Mouse (Mus musculus) spleen, postnatal 0 days (tissue): ENCODE data around the gene Pdap1. TPM values are rescaled to one million over a fixed set of nuclear protein-coding genes. Genes with fewer than 3 reads are reported as not detected.

Source experiments
- polyA plus RNA-seq: library from polyadenylated mRNA; unstranded; fragments of >200 nt; fragmentation: Nextera tagmentation; extraction: Ambion mirVana; gene quantifications from 2 replicates; pipeline ENCODE4 v1.2.1, GENCODE M21; 2015

Pdap1 gene
- polyA plus RNA-seq, result 69.3 and 76.8 TPM in 2 replicates

GRCm38 (mm10) chr5:145139571-145140519 lies at the start of gene Pdap1, which contains the start of gene Bud31:
Pdap1 (minus strand) TSS chr5:145140238.
Bud31 (plus strand) TSS chr5:145140362.

DNA sequence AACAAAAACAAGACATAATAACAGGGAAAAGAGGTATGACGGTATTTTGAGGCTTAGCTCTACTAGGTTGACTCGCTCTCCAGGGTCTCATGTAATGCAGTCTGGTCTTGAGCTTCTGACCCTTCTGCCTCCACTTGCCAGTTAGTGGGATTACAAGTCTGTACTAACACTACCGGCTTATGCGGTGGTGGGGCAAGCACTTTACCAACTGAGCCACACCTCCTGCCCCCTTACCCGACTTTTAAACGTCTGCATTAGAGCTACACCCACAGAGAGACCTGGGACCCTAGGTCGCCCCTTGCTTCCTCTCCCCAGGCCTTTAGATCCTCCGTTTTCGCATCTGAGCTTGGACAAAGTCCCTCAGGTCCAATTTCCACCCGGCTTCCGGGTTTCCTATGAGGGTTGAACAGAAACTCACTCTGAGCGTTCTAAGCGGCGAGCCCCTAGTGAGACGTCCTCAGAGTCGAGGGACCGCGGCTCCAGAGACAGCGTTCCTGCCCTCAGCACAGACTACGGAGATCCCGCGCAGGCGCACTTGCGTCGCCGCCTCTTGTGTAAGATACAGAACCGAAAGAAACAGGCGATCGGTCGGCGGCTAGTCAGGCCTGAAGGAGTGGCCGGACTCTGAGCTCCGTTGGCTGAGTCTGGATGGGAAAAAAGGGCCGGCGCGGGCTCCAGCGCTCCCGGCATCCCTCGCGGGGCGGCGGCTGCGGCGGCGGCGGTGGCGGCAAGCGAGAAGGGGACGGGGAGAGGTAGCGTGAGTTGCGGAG lies 26.7 kb upstream of the Pdap1 start, which contains the start of the genes Ptcd1 and Cpsf4:
Ptcd1 (minus strand) TSS at position 573 of the 770 bp plus-strand sequence.
Cpsf4 (plus strand) TSS at position 678 of the 770 bp plus-strand sequence.

GRCm38 (mm10) chr5:145114071-145114605 lies 25.9 kb downstream of the Pdap1 start, which contains the start of gene Arpc1b:
Arpc1b (plus strand) TSS chr5:145114215.

DNA sequence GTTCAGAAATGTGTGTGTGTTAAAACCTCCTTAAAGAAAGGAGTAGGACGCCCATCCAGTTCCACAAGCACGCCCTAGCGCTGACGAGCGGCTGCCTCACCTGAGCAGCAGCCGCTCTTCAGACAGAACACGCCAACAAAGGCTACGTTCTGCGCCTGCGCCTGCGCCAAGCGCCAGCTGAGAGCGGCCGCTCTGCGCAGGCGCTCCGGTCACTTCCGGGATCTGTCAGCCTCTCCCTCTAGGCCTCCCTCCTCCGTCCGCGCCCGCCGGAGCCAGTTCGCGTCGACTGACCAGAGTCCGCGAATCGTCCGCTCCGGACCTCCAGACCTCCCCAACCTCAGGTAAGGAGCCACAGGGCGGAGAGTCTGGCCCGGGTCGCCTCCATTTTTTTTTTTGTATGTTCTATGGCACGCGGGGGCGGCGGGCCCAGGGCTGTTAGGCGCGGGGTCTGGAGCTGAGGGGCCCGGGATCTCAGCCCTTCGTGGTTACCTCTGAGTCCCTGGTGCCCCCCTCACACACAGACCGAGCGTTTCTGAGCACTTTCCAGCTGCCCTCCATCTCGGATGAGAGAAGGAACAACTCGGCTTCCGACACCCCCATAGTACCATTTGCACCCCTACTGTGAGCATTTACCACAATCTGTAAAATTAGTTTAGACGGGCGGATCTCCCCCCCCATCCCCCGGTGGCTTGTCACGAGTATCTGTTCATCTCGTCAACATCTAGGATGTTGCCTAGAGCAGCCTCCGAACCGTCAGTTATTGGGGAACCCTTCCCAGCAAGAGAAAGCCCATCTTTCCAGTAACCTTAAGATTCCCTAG lies 56.2 kb downstream of the Pdap1 start, which contains the start of the genes Arpc1a and Kpna7:
Arpc1a (plus strand) TSS at position 199 of the 820 bp plus-strand sequence.
Kpna7 (minus strand) TSS at position 399 of the 820 bp plus-strand sequence.

Other genes starting within 250 kb of the Pdap1 start
- 4.6 and 5.1 TPM in 2 replicates for gene Smurf1, start 174.4 kb downstream of the Pdap1 start, polyA plus RNA-seq
- not detected in 2 replicates for gene Gm4871, start 107.5 kb downstream of the Pdap1 start, polyA plus RNA-seq
- gene 1700018F24Rik, start 97.2 kb downstream of the Pdap1 start, polyA plus RNA-seq, result not detected in 2 replicates
- gene Arpc1a, start 56.4 kb downstream of the Pdap1 start, polyA plus RNA-seq, result 79.3 and 80.8 TPM in 2 replicates
- not detected in 2 replicates for gene Kpna7, start 56.2 kb downstream of the Pdap1 start, polyA plus RNA-seq
- 274 and 374 TPM in 2 replicates for gene Arpc1b, start 26.0 kb downstream of the Pdap1 start, polyA plus RNA-seq
- gene Bud31, start 124 bp upstream of the Pdap1 start, polyA plus RNA-seq, result 146 and 156 TPM in 2 replicates
- gene Ptcd1, start 26.9 kb upstream of the Pdap1 start, polyA plus RNA-seq, result 7.5 and 8.8 TPM in 2 replicates
- 33.3 and 37.0 TPM in 2 replicates for gene Cpsf4, start 27.0 kb upstream of the Pdap1 start, polyA plus RNA-seq
- 350 and 356 TPM in 2 replicates for gene Atp5j2, start 51.8 kb upstream of the Pdap1 start, polyA plus RNA-seq
- 8.8 and 8.9 TPM in 2 replicates for gene Zkscan14, start 61.6 kb upstream of the Pdap1 start, polyA plus RNA-seq
- 3.9 and 4.1 TPM in 2 replicates for gene Zkscan5, start 64.3 kb upstream of the Pdap1 start, polyA plus RNA-seq
- gene Zfp655, start 91.5 kb upstream of the Pdap1 start, polyA plus RNA-seq, result 18.8 and 19.9 TPM in 2 replicates
- 0.30 and 0.46 TPM in 2 replicates for gene Zscan25, start 140.3 kb upstream of the Pdap1 start, polyA plus RNA-seq
- not detected in 2 replicates for gene Cyp3a57, start 205.0 kb upstream of the Pdap1 start, polyA plus RNA-seq